Mouse (Mus musculus) megakaryocyte, embryonic 14.5 days (primary cell): ENCODE data around the gene Csrp2.

Experiments
- FLI1 ChIP-seq: IDR thresholded peaks from 2 replicates; pipeline ENCODE4 v1.6.1; 2012; ENCODE audit warnings: low read length, inconsistent platforms, mixed read lengths
- GATA1 ChIP-seq: IDR thresholded peaks from 3 replicates; pipeline ENCODE4 v1.6.1; 2012; ENCODE audit warnings: mixed read lengths, low read length, inconsistent platforms, borderline replicate concordance

- no peak for TF ChIP-seq GATA1
- TF ChIP-seq FLI1: no peak
Observed at GRCm38 (mm10) chr10:110931161-110931912, 11.7 kb downstream of the Csrp2 start.
